Mouse (Mus musculus) heart, postnatal 4 days (tissue): ENCODE data around the gene Msrb1. TPM values are rescaled to one million over a fixed set of nuclear protein-coding genes. Genes with fewer than 3 reads are reported as not detected.

Experiments used
- DNase-seq: peaks from one replicate; pipeline ENCODE4 v3.0.0; 2021
- total RNA-seq, 2 experiments: library from RNA; stranded (reverse); gene quantifications; 2 replicates each; pipeline ENCODE4 v1.2.3; 2021

The Msrb1 gene
- total RNA-seq, 2 experiments from 2014 or later, result 74.4 to 83.3 TPM

DNA sequence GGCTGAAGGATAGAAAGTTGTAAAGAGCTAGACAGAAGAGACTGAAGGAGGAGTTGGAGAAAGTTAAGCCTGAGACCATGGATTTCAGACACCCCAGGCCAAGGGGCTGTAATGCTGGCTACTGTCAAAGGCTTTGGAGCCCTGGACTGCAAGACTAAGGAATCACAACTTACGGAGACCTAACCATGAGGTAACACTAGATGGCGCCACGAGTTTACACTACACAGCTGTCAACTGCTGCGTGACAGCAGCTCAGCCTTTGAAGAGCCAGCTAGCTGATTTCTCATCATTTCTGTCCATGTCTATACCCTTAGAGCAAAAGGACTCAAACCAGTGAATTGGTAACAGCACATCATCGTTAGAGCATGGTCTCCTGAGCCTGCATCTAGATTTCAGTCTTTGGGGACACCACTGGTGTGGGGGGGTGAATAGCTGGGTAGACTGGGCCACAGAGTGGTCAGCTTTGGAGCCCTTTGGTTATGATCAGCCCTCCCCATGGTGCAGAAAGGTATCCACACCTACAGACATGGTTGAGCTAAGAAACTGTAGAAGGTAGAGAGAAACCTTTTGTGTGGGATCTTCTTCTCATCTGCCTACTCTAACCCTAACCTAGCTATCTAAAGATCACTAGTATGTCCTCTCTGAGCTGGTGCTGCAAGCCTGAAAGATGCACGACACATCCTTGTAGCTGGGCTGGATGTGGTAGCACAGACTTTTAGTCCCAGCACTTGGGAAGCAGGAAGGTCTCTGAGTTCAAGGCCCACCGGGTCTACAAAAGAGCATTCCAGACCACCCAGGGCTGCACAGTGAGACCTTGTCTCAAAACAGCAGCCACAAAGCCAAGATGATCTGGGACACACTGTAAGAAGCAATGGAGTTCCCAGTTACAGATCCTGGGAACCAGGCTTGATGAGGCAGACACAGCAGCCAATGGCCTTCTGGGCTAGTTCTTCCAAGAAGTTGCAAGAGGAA lies 9.4 kb downstream of the Msrb1 start:
- peak; percentile 91 for DNase-seq

DNA sequence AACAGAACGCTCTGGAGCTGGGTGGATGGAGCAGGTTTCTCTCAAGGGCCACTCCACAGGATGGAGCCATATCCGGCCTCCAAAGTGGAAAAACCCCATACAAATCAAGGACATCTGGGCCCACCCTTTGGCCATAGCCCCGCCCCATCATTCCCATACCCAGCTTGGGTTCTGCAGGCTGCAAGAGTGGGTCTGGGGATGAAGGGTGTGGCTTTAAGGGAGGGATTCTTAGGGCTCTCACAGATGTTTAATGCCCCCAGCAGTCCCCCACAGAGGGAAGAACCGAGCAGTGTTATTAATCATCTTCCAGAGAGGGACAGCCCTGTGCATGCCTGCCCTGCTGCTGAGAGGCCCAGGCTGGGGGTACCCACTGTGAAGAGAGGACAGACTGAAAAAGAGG lies 10.5 kb downstream of the Msrb1 start:
- DNase-seq, result no peak

DNA sequence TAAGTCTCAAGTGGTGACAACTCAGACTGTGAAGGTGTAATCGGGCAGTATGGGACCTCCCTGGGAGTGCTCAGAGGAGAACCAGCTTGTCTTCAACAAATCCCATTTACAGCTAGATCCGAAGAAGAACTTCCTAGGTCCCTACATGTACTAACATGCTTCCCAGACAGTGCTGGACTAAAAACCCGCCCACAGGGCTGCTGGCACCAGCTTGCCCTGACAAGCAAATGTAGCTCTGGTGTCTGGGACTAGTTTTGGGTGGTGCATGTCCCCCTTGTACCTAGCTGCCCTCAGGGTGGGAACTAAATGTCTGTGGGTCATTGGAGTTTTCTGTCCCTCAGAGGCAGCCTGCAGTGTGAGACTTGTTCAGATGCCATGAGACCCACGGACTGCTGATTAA lies 15.1 kb downstream of the Msrb1 start:
- DNase-seq, result no peak

DNA sequence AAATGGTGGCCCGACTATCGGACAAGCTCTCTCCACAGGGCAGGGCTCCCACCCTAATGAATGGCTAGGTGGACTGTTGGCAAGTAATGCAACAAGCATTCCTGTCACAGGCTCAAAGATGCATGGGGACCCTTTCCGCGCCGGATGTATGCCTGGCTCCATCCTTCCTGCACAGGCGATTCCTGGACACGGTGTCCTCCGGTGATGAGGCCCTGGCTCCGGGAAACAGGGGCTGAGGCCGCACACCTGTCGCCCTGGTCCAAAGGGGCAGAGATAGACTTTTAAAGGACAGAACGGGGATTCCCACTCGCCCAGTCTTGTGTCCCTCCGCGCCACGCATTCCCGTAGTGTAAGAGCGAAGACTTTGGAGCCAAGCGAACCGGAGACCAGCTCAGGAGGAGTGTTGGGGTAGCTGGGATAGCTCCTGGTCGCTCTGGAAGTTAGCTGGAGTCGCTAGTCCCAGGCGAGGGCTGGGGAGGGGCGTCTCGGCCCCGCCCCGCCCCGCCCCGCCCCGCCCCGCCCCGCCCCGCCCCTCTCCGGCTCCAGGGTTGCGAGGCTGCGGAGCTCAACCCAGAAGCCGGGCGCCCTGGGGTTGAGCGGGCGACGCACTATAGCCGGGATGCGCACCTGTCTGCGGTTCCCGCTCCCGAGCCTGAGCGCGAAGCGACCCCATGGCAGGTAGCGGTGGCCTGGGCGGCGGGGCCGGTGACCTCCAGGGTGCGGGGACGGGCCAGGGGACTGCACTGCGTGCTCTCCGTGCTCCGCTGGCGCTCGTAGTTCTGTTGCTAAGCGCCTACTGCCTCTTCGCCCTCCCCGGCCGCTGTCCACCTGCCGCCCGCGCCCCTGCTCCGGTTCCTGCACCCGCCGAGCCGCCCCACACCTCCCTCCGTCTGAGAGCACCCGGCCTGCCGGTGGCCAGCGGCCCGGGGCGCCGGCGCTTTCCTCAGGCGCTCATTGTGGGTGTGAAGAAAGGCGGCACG lies 16.3 kb downstream of the Msrb1 start, which contains the start of gene Hs3st6:
Gene Hs3st6, plus strand, starts transcription at position 574 of the 980 bp plus-strand sequence.
- DNase-seq, result no peak

DNA sequence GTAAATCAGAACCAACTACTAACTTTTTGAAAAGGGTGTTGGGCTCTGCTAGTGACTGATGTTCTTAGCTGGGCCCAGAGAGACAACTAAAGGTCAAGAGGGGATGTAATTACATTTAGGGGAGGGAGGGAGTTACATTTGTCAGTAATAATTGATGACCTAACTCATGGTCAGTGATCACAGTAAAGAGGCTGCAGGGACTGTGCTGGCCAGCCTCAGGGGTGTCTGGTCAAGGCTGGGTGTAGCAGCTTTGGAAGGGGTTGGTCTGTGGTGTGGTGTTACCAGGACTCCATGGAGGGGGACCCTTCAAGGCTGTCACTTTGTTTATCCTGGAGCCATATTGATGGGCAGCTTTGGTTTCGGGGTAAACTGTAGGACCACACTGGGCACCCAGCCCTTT lies 21.0 kb downstream of the Msrb1 start:
- no peak for DNase-seq

DNA sequence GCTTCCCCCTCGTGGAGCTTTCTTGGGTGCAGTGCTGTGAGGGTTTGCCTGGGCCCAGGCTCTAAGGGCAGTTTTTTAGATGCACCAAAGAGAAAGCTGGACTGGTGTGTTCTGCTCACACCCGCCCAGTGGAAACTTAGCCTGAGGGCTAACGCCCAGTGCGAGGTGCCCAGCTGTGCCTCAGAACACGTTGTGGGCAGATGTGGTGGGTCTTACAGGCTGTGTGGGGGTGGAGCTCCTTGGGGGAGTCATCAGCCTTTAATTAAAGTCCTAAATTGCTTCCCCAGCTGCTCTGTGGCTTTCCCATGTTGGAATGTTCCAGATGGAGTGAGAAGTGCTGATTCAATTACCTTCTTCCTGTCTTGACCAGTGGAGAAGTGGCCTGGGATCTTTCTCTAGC lies 24.7 kb downstream of the Msrb1 start:
- no peak for DNase-seq

DNA sequence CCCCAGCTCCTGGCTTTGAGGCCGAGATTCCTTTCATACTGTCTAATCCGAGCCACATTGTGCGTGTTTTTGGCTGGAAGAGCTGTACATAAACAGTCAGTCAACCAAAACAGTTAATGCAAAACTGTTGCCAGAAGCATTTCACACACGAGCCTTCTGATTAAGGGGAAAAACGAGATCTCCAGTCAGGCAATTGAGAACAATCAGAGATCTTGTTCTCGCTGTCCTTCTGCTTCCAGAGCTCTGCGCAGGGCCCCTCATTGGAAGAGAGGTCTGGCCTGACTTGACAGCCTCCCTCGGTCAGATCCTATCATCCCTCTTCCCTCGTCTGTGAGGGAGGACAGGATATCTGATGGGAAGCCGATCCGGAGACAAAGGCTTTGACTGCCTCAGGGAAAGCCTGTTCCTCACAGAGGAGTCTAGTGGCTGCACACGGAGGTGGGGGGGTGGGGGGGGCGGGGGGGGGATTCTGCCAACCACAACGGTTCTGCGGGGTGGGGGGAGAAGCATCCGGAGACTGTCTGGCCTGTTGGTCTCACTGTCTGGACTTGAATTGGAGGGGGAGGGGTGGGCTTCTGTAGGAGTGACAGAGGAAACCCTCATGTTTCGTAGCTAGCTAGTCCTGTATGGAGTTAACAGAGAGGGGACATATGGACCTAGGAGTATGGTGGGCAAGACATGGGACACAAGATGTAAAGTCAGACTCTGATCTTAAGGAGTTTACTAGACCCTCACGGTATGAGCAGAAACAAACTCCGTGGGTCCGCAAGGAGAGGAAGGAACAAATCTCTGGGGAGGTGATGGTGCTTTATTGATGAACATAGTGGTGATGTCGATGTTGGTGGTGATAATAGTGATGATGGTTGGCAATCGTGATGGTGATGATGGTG lies 28.8 kb downstream of the Msrb1 start:
- DNase-seq, result no peak

DNA sequence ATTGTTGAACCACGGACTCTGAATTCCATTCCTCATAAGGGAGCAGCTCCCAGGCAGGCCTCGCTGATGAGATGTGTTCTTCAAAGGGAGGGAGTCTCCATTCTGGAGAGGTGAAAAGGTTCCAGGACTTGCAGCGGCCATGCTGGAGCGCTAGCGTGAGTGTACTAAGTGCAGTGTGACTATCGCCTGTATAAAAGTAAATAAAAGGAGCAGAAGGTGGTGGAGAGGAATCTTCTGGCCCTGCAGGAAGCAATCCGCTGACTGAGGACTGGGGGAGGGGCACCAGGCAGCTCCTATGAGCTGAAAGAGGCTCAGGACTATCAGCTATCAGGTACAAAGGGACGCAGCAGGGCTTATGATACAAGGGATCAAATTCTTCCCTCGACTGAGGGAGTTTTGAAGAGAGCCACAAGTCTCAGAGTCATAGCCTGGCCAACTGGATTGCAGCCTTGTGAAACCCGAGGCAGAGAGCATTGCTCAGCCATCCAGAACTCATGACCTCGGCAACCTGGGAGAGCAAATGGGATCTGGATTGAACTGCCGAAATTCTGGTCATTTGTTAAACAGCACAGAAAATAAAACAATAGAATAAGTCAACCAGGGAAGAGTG lies 29.9 kb downstream of the Msrb1 start:
- no peak for DNase-seq

DNA sequence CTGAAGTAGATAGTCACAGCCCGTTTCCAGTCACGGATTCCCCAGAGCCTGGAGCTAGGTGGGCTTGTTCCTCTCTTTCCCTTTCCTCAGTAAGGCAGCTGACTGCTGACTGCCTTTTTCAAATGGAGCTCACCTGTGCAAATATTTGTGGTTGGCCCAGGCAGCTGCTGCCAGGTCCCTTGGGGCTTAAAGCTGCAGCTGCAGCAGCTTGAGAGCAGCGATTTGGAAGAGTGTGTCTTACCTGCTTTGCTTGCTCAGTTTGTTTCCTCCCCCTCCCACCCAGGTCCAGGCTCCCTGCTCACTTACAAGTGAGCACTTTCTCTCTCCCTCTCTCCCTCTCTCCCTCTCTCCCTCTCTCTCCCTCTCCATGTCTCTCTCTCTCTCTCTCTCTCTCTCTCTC lies 32.7 kb downstream of the Msrb1 start:
- DNase-seq, result no peak

DNA sequence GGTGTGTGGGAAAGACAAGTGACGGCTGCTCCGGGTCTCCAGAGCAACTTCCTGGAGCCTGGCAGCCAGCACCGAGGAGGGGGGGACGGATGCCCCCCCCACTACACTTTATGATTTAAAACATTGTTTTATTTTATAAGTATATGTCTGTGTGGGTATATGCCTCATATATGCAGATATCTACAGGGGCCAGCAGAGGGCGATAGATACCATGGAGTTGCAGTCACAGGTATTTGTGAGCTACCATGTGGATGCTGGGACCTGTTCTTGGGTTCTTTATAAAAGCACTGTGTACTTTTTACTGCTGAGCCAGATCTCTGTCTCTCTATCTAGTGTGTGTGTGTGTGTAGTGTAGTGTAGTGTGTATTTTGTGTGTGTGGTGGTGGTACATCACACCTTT lies 36.8 kb downstream of the Msrb1 start:
- DNase-seq, result no peak

DNA sequence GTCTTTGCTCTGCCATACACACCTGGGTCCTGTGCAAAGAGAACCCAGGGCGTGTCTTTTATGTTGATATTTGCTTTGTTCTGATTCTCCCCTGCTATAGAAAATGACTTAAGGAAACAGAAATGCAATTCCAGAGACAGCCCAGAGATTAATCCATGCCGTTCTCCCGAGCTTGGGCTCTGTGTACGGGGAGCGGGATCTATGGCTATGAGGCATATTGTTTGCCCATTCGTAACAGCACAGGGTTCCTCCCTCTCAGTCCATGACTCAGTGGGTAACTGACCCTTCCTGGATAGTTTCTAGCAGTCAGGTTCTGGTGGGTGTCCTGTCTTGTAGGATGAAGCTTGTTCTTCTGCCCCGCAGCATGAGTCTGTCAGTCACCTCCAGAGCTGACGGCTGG lies 38.7 kb downstream of the Msrb1 start:
- DNase-seq, result no peak

DNA sequence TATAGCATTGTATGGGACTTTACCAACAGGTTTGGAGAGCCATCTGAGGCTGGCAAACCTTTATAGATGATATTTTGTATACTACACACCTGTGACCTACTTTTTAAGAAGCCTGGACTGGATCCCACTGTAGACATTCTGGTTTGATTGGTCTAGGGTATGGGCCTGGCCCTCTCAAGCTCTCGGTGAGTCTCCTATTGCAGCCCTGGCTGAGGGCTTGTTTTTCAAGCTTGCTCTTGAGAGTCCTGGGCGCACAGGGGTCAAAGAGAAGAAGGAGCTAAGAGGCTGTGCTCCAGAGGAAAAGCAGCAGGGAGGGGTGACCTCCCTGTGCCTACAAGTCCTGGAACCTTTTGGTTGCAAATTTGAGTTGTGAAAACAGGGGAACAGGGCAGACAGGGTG lies 40.6 kb downstream of the Msrb1 start:
- no peak for DNase-seq

DNA sequence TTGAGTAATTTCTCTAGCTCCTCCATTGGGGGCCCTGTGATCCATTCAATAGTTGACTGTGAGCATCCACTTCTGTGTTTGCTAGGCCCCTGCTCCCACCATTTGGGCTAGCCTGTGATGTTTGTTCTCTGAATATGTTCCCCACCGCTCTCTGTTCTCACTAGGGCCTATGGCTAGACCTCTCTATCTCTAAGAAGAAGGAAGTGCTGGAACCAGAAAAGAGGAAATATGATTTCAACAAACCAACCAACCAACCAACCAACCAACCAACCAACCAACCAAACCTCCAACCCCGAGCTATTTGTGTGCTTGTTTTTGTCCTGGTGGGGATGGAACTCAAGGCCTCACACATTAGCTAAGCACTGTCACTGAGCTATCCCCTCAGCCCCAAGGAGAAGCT lies 44.4 kb downstream of the Msrb1 start:
- no peak for DNase-seq

DNA sequence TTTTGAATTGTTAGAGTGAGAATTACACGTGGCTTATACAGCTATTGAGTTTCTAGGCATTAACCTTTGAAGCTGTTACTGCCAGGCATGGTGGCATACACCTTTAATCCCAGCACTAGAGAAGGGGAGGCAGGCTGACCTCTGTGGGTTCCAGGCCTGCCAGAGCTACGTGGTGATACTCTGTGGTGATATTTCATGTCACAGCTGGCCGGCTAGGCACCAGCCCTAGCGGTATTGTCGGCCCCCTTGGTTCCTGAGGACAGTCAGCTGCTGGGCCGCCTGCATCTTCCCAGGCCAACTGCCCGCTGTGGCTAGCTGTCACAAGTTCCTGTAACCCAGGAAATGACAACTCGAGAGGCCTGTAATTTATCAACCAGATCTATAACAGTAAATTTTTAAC lies 55.7 kb downstream of the Msrb1 start:
- DNase-seq, result no peak

Other genes with a start within 250 kb of the Msrb1 start
- gene Caskin1, start 248.0 kb upstream of the Msrb1 start, total RNA-seq, result under 1 TPM; 0.34 to 0.91 TPM
- gene Traf7, start 208.7 kb upstream of the Msrb1 start, total RNA-seq, result 100 to 1,000 TPM in 1 of 2 experiments, 10 to 100 TPM in 1; 97.6 to 106 TPM
- gene Rab26, start 202.4 kb upstream of the Msrb1 start, total RNA-seq, result under 1 TPM; 0.27 to 0.38 TPM
- 10 to 100 TPM; 50.1 to 52.6 TPM for gene Pkd1, start 186.8 kb upstream of the Msrb1 start, total RNA-seq
- gene Tsc2, start 104.0 kb upstream of the Msrb1 start, total RNA-seq, result 10 to 100 TPM; 82.9 to 87.9 TPM
- gene Nthl1, start 104.0 kb upstream of the Msrb1 start, total RNA-seq, result 1 to 10 TPM; 4.0 TPM
- gene Slc9a3r2, start 86.3 kb upstream of the Msrb1 start, total RNA-seq, result 10 to 100 TPM; 61.8 to 75.0 TPM
- gene Npw, start 78.2 kb upstream of the Msrb1 start, total RNA-seq, result not detected
- gene Zfp598, start 67.0 kb upstream of the Msrb1 start, total RNA-seq, result 10 to 100 TPM; 26.0 to 26.6 TPM
- gene Syngr3, start 46.7 kb upstream of the Msrb1 start, total RNA-seq, result under 1 TPM; 0.14 to 0.27 TPM
- 10 to 100 TPM; 23.3 to 25.6 TPM for gene Gfer, start 40.5 kb upstream of the Msrb1 start, total RNA-seq
- 1 to 10 TPM; 1.9 to 2.1 TPM for gene Noxo1, start 40.4 kb upstream of the Msrb1 start, total RNA-seq
- gene Tbl3, start 29.0 kb upstream of the Msrb1 start, total RNA-seq, result 10 to 100 TPM; 25.2 to 29.2 TPM
- not detected for gene Rnf151, start 18.6 kb upstream of the Msrb1 start, total RNA-seq
- 100 to 1,000 TPM; 734 to 782 TPM for gene Rps2, start 18.5 kb upstream of the Msrb1 start, total RNA-seq
- gene Ndufb10, start 12.2 kb upstream of the Msrb1 start, total RNA-seq, result 100 to 1,000 TPM; 684 to 725 TPM
- gene Rpl3l, start 8.8 kb upstream of the Msrb1 start, total RNA-seq, result 10 to 100 TPM; 19.5 TPM
- under 1 TPM in 1 of 2 experiments, not detected in 1; 0.20 TPM for gene Hs3st6, start 16.3 kb downstream of the Msrb1 start, total RNA-seq
- under 1 TPM in 1 of 2 experiments, not detected in 1; 0.16 TPM for gene Meiob, start 67.6 kb downstream of the Msrb1 start, total RNA-seq
- 10 to 100 TPM; 77.6 to 82.3 TPM for gene Hagh, start 103.5 kb downstream of the Msrb1 start, total RNA-seq
- 10 to 100 TPM; 50.3 to 53.0 TPM for gene Fahd1, start 113.7 kb downstream of the Msrb1 start, total RNA-seq
- gene Igfals, start 129.4 kb downstream of the Msrb1 start, total RNA-seq, result 1 to 10 TPM; 2.9 to 3.5 TPM
- 10 to 100 TPM; 25.6 to 27.0 TPM for gene Nubp2, start 149.7 kb downstream of the Msrb1 start, total RNA-seq
- gene Spsb3, start 150.0 kb downstream of the Msrb1 start, total RNA-seq, result 10 to 100 TPM; 34.8 to 38.6 TPM
- 10 to 100 TPM; 24.8 to 27.1 TPM for gene Eme2, start 158.4 kb downstream of the Msrb1 start, total RNA-seq
- gene Mrps34, start 158.5 kb downstream of the Msrb1 start, total RNA-seq, result 10 to 100 TPM; 93.6 to 97.0 TPM
- gene Nme3, start 159.9 kb downstream of the Msrb1 start, total RNA-seq, result 10 to 100 TPM; 33.6 to 42.8 TPM
- gene Mapk8ip3, start 200.3 kb downstream of the Msrb1 start, total RNA-seq, result 10 to 100 TPM; 66.5 to 68.5 TPM
- 10 to 100 TPM; 43.6 to 49.9 TPM for gene Jpt2, start 224.0 kb downstream of the Msrb1 start, total RNA-seq